Mouse (Mus musculus): ENCODE data around the gene Urb1. TPM values are rescaled to one million over a fixed set of nuclear protein-coding genes. Genes with fewer than 3 reads are reported as not detected.

Gene Urb1
- polyA plus RNA-seq, 1 experiment from 2014 or later: 10.4 TPM

- no peak overlapping the region for H3K9ac ChIP-seq
- no peak overlapping the region for H3K4me2 ChIP-seq
- H3K4me1 ChIP-seq: peaks cover 8% of the 10 kb centered on the region
- no peak overlapping the region for H3K27ac ChIP-seq
- peaks cover 51% of the 10 kb centered on the region for H3K36me3 ChIP-seq
- 95% methylated on average over 4 of the region's 4 CpGs for WGBS
- H3K27me3 ChIP-seq: no peaks in the 10 kb centered on the region
- ATAC-seq (ENCODE audit: insufficient number of reproducible peaks, insufficient read depth, low FRiP score, low TSS enrichment, low read depth): no peak
- H3K4me3 ChIP-seq: no peak overlapping the region
- no peaks in the 10 kb centered on the region for H3K9me3 ChIP-seq
These were observed 86.2 kb downstream of the Urb1 start for GRCm38 (mm10) chr16:90724051-90724450.

- Histone ChIP-seq H3K4me3 (peak overlapping the region; percentile 13; the same call in 1 of the 2 replicates), H3K9ac (no peak overlapping the region), H3K27ac (peak overlapping the region; percentile 71), H3K36me3 (no peaks in the 10 kb centered on the region), H3K27me3 (peaks cover 5% of the 10 kb centered on the region; the same call in 1 of the 2 replicates), H3K4me2 (peak overlapping the region; percentile 53), H3K9me3 (no peaks in the 10 kb centered on the region), H3K4me1 (peaks cover 39% of the 10 kb centered on the region)
- ATAC-seq (ENCODE audit: insufficient number of reproducible peaks, insufficient read depth, low FRiP score, low TSS enrichment, low read depth): no peak
- WGBS: 45% methylated on average over 12 of the region's 12 CpGs
These were observed 99.9 kb downstream of the Urb1 start for GRCm38 (mm10) chr16:90710313-90710712.

GRCm38 (mm10) chr16:90709711-90710289, 100.4 kb downstream of the Urb1 start:
- H3K27ac ChIP-seq: peak overlapping the region; percentile 71
- peak overlapping the region; percentile 53 for H3K4me2 ChIP-seq
- no peak for ATAC-seq (ENCODE audit: insufficient number of reproducible peaks, insufficient read depth, low FRiP score, low TSS enrichment, low read depth)

GRCm38 (mm10) chr16:90706279-90706678, 103.9 kb downstream of the Urb1 start:
- Histone ChIP-seq H3K9ac (no peak overlapping the region), H3K9me3 (no peaks in the 10 kb centered on the region), H3K27me3 (no peaks in the 10 kb centered on the region), H3K27ac (no peak overlapping the region), H3K4me1 (peaks cover 25% of the 10 kb centered on the region), H3K4me3 (no peak overlapping the region), H3K4me2 (no peak overlapping the region), H3K36me3 (no peaks in the 10 kb centered on the region)
- WGBS: 28% methylated on average over 3 of the region's 3 CpGs
- ATAC-seq (ENCODE audit: insufficient number of reproducible peaks, insufficient read depth, low FRiP score, low TSS enrichment, low read depth): no peak

More at GRCm38 (mm10) chr16:90709711-90710289, 100.4 kb downstream of the Urb1 start:
- Histone ChIP-seq H3K27me3 (peaks cover 5% of the 10 kb centered on the region; the same call in 1 of the 2 replicates), H3K4me3 (peak overlapping the region; percentile 13; the same call in 1 of the 2 replicates), H3K9me3 (no peaks in the 10 kb centered on the region), H3K36me3 (no peaks in the 10 kb centered on the region), H3K9ac (no peak overlapping the region), H3K4me1 (peaks cover 39% of the 10 kb centered on the region)
- WGBS: 17% methylated on average over 17 of the region's 17 CpGs

GRCm38 (mm10) chr16:90704161-90704825, 105.9 kb downstream of the Urb1 start:
- H3K27ac ChIP-seq: no peak overlapping the region
- no peak overlapping the region for H3K9ac ChIP-seq
- no peaks in the 10 kb centered on the region for H3K27me3 ChIP-seq
- no peak overlapping the region for H3K4me3 ChIP-seq
- ATAC-seq (ENCODE audit: insufficient number of reproducible peaks, insufficient read depth, low FRiP score, low TSS enrichment, low read depth): no peak
- no peaks in the 10 kb centered on the region for H3K36me3 ChIP-seq
- H3K4me2 ChIP-seq: no peak overlapping the region
- WGBS: 57% methylated on average over 13 of the region's 13 CpGs
- H3K4me1 ChIP-seq: peaks cover 6% of the 10 kb centered on the region
- H3K9me3 ChIP-seq: no peaks in the 10 kb centered on the region

GRCm38 (mm10) chr16:90703646-90704045, 106.6 kb downstream of the Urb1 start:
- 5% methylated on average over 1 of the region's 1 CpGs for WGBS
- H3K9me3 ChIP-seq: no peaks in the 10 kb centered on the region
- H3K36me3 ChIP-seq: no peaks in the 10 kb centered on the region
- no peak overlapping the region for H3K4me2 ChIP-seq
- no peak overlapping the region for H3K9ac ChIP-seq
- no peaks in the 10 kb centered on the region for H3K27me3 ChIP-seq
- H3K4me3 ChIP-seq: no peak overlapping the region
- no peak overlapping the region for H3K27ac ChIP-seq
- H3K4me1 ChIP-seq: no peaks in the 10 kb centered on the region
- ATAC-seq (ENCODE audit: insufficient number of reproducible peaks, insufficient read depth, low FRiP score, low TSS enrichment, low read depth): no peak

GRCm38 (mm10) chr16:90701541-90701940, 108.7 kb downstream of the Urb1 start:
- H3K36me3 ChIP-seq: no peaks in the 10 kb centered on the region
- 95% methylated on average over 2 of the region's 2 CpGs for WGBS
- no peak overlapping the region for H3K9ac ChIP-seq
- H3K27me3 ChIP-seq: no peaks in the 10 kb centered on the region
- no peaks in the 10 kb centered on the region for H3K4me1 ChIP-seq
- H3K9me3 ChIP-seq: no peaks in the 10 kb centered on the region
- no peak overlapping the region for H3K27ac ChIP-seq
- H3K4me3 ChIP-seq: no peak overlapping the region
- no peak for ATAC-seq (ENCODE audit: insufficient number of reproducible peaks, insufficient read depth, low FRiP score, low TSS enrichment, low read depth)
- H3K4me2 ChIP-seq: no peak overlapping the region

Other genes with a start within 250 kb of the Urb1 start
- gene Mis18a, start 83.0 kb downstream of the Urb1 start, polyA plus RNA-seq (2015; fragmentation: Nextera tagmentation; extraction: Ambion mirVana): 73.2 and 75.6 TPM in 2 replicates
- 0.45 TPM in 1 of 2 replicates, not detected in the other for gene Mrap, start 72.2 kb downstream of the Urb1 start, polyA plus RNA-seq (2015; fragmentation: Nextera tagmentation; extraction: Ambion mirVana)
- gene Eva1c, start 16.3 kb upstream of the Urb1 start, polyA plus RNA-seq (2015; fragmentation: Nextera tagmentation; extraction: Ambion mirVana): 2.3 and 3.3 TPM in 2 replicates
- gene Cfap298, start 124.7 kb upstream of the Urb1 start, polyA plus RNA-seq (2015; fragmentation: Nextera tagmentation; extraction: Ambion mirVana): 32.5 and 50.9 TPM in 2 replicates
- gene Synj1, start 200.9 kb upstream of the Urb1 start, polyA plus RNA-seq (2015; fragmentation: Nextera tagmentation; extraction: Ambion mirVana): 9.6 and 10.5 TPM in 2 replicates
- gene Paxbp1, start 234.1 kb upstream of the Urb1 start, polyA plus RNA-seq (2015; fragmentation: Nextera tagmentation; extraction: Ambion mirVana): 71.6 and 76.4 TPM in 2 replicates

All from embryonic facial prominence, embryonic 13.5 days (tissue).